Mouse (Mus musculus) midbrain, postnatal 0 days (tissue): ENCODE data around the gene Ldlrad2. TPM values are rescaled to one million over a fixed set of nuclear protein-coding genes. Genes with fewer than 3 reads are reported as not detected.

ENCODE experiments used
- ATAC-seq: fragments of 200-750 bp; cut with Nextera tagmentation; 2 replicates; pipeline ENCODE4 v1.8.0; 2017; ENCODE audit warnings: moderate number of reproducible peaks, mild to moderate bottlenecking, moderate TSS enrichment, moderate library complexity; ENCODE audit not compliant: low FRiP score
- DNase-seq: peaks from one replicate; pipeline ENCODE4 v3.0.0-alpha.2; 2015; ENCODE audit warnings: low spot score
- H3K27ac ChIP-seq: fragments of 300-500 bp; sonication (generic); 2 replicates; pipeline ENCODE4 v1.5.1; 2014; ENCODE audit warnings: low read depth, mild to moderate bottlenecking, low read length, mixed read lengths
- H3K27me3 ChIP-seq: fragments of 300-500 bp; sonication (generic); 2 replicates; pipeline ENCODE4 v1.6.1; 2014; ENCODE audit warnings: low read length, control low read depth, mixed read lengths; ENCODE audit not compliant: insufficient read depth
- H3K36me3 ChIP-seq: fragments of 300-500 bp; sonication (generic); 2 replicates; pipeline ENCODE4 v1.6.1; 2014; ENCODE audit warnings: low read length, control low read depth, mixed read lengths; ENCODE audit not compliant: insufficient read depth
- H3K4me1 ChIP-seq: fragments of 300-500 bp; sonication (generic); 2 replicates; pipeline ENCODE4 v1.6.1; 2014; ENCODE audit warnings: mild to moderate bottlenecking, control low read depth, antibody characterized with exemption, low read length, mixed read lengths; ENCODE audit not compliant: insufficient read depth
- H3K4me2 ChIP-seq: fragments of 300-500 bp; sonication (generic); 2 replicates; pipeline ENCODE4 v1.6.1; 2014; ENCODE audit warnings: low read depth, mild to moderate bottlenecking, low read length, mixed read lengths; ENCODE audit not compliant: poor library complexity, severe bottlenecking
- H3K4me3 ChIP-seq: fragments of 300-500 bp; sonication (generic); 2 replicates; pipeline ENCODE4 v1.5.1; 2014; ENCODE audit warnings: low read depth, mild to moderate bottlenecking, low read length, moderate library complexity
- H3K9ac ChIP-seq: fragments of 300-500 bp; sonication (generic); replicated peaks from 2 replicates; pipeline ENCODE4 v1.6.1; 2014; ENCODE audit warnings: mild to moderate bottlenecking, low read length, moderate library complexity, mixed read lengths; ENCODE audit not compliant: poor library complexity, severe bottlenecking
- H3K9me3 ChIP-seq: fragments of 300-500 bp; sonication (generic); 2 replicates; pipeline ENCODE4 v1.6.1; 2016; ENCODE audit warnings: low read length, control low read depth
- CTCF ChIP-seq: IDR thresholded peaks from 2 replicates; pipeline ENCODE4 v1.5.1; 2016; ENCODE audit warnings: antibody characterized with exemption, mild to moderate bottlenecking
- WGBS: fragments of 180-500 bp; shearing (Covaris S2); extraction: QIAGEN DNeasy Blood & Tissue Kit; methylation state at CpG from one replicate; pipeline ENCODE4 v1.1.7; 2014; 5-methylcytosine and 5-hydroxymethylcytosine counted together
- polyA plus RNA-seq: library from polyadenylated mRNA; unstranded; fragments of >200 nt; fragmentation: Nextera tagmentation; extraction: Ambion mirVana; gene quantifications from 2 replicates; pipeline ENCODE4 v1.2.1, GENCODE M21; 2015
- total RNA-seq: library from RNA; depleted of rRNA; stranded (reverse); fragments of >200 nt; gene quantifications from 2 replicates; pipeline ENCODE4 v1.2.3, GENCODE M21; 2014

The Ldlrad2 gene
- total and polyA plus RNA-seq, 2 experiments from 2014 or later: 0.70 TPM; not detected in 1

DNA sequence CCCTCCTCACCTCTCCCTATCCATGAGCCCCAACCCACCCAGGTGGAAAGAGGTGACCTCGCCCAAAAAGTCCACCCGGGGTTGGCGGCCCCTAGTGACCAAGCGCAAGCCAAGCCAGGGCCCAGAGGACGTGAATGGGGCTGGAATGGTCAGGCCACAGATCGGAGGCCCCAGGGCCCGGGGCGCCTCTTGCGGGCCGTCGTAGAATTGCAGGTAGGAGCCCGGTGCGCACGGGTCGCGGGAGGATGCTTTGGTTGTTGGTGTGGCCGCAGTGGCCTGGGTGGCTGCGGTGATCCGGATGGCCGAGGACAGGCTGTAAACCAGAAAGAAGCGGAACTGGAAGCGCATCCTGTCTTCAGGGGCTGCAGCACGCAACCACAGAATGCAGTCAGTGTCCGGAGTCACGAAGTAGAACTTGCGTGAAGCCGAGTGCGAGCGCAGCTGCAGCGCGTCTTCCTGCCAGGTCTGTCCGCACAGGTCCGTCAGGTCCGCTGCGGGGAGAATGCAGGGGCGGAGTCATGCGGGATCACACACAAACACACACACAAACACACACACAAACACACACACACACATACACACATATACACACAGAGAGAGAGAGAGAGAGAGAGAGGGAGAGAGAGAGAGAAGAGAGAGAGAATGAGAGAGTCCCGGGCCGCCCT, 3.9 kb upstream of the Ldlrad2 start:
- no peak overlapping the region for H3K27ac ChIP-seq
- WGBS: 3% methylated on average over 39 of the region's 39 CpGs
- 0 out of 2 replicates have a peak overlapping the region, but pooled peaks have one; percentile 19 for H3K9ac ChIP-seq
- TF ChIP-seq CTCF: peak; percentile 77
- peak overlapping the region; percentile 54 for H3K4me2 ChIP-seq
- ATAC-seq (no peak), DNase-seq (peak; percentile 16)
- no peaks in the 10 kb centered on the region for H3K9me3 ChIP-seq
- peak overlapping the region; percentile 32 for H3K4me3 ChIP-seq
- H3K27me3 ChIP-seq: peaks cover 7% of the 10 kb centered on the region; the same call in 1 of the 2 replicates
- H3K4me1 ChIP-seq: no peaks in the 10 kb centered on the region
- no peaks in the 10 kb centered on the region for H3K36me3 ChIP-seq

DNA sequence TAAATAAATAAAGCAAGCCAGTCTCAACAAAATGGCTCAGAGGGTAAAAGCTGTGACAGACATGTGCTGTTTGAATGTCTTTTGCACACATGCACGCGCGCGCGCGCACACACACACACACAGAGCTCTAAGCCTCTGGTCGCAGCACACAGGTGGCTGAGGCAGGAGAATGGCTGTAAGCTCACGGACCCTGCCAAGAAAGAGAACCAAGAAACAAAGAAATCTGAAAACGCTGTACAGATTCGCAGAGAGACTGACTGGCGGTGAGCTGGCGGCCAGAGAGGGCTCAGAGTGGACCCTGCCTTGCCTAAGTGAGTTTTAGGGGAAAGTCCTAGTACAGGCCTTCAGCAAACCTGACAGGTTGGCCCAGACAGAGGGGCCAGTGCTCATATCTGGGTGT, 3.1 kb upstream of the Ldlrad2 start:
- no peak overlapping the region for H3K27ac ChIP-seq
- no peak for ATAC-seq

DNA sequence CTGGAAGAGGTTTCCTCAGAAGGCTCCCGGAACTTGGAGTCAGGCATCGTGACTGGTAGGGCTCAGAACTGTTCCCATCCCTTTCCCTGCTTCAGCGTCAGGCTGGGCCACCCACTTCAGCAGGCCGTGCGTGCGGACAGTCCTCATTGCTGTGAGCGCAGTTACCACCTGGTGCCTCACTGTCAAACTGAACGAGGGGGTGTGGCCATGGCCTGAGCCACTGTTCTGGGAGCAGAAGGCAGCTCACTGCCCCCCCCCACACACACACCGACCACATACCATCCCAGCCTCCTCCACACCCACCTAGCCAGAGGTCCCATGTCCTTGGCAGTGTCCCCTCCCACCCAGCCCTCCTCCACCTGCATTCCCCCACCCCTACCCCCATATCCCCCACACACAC, 4.5 kb downstream of the Ldlrad2 start:
- no peak overlapping the region for H3K9ac ChIP-seq
- no peak overlapping the region for H3K4me3 ChIP-seq
- 87% methylated on average over 9 of the region's 9 CpGs for WGBS
- no peak overlapping the region for H3K27ac ChIP-seq
- H3K4me1 ChIP-seq: no peaks in the 10 kb centered on the region
- no peaks in the 10 kb centered on the region for H3K9me3 ChIP-seq
- no peak overlapping the region for H3K4me2 ChIP-seq
- no peak for DNase-seq
- no peak for TF ChIP-seq CTCF
- no peaks in the 10 kb centered on the region for H3K27me3 ChIP-seq
- no peak for ATAC-seq
- H3K36me3 ChIP-seq: no peaks in the 10 kb centered on the region

More for the DNA sequence above, 3.1 kb upstream of the Ldlrad2 start:
- Histone ChIP-seq H3K4me1 (no peaks in the 10 kb centered on the region), H3K27me3 (peaks cover 7% of the 10 kb centered on the region; the same call in 1 of the 2 replicates), H3K36me3 (no peaks in the 10 kb centered on the region), H3K9ac (no peak overlapping the region), H3K4me2 (no peak overlapping the region), H3K9me3 (no peaks in the 10 kb centered on the region), H3K4me3 (no peak overlapping the region)
- DNase-seq: no peak
- TF ChIP-seq CTCF: no peak
- WGBS: 96% methylated on average over 12 of the region's 12 CpGs

DNA sequence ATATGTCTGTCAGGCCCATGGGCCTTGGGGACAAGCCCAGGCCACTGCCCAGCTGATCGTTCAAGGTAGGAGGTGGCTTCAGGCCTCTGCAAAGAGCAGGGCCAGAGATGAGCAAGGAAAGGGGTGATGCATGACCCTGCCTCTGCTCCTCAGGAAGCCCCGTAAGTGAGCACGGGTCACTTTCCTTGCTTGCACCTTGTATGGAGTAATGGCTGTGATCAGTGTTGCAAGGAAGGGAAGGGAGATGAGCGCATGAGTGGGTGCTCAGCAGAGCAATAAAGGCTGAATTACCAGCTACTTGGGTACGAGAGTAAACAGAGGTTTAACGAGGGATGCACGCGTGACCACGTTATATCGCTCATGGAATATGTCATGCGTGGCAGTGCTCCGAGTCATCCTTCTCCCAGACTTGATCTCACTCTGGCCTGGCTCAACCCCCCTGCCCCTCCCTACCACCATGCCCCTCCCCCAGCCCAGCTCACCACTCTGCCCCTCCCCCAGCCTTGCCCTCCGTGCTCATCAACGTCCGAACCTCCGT, 17.6 kb downstream of the Ldlrad2 start:
- no peaks in the 10 kb centered on the region for H3K9me3 ChIP-seq
- H3K9ac ChIP-seq: no peak overlapping the region
- ATAC-seq (no peak), DNase-seq (no peak)
- H3K27me3 ChIP-seq: no peaks in the 10 kb centered on the region
- no peak overlapping the region for H3K27ac ChIP-seq
- H3K4me1 ChIP-seq: no peaks in the 10 kb centered on the region
- TF ChIP-seq CTCF: no peak
- whole genome bisulfite sequencing: 87% methylated on average over 16 of the region's 16 CpGs
- no peak overlapping the region for H3K4me3 ChIP-seq
- H3K4me2 ChIP-seq: no peak overlapping the region
- H3K36me3 ChIP-seq: no peaks in the 10 kb centered on the region

DNA sequence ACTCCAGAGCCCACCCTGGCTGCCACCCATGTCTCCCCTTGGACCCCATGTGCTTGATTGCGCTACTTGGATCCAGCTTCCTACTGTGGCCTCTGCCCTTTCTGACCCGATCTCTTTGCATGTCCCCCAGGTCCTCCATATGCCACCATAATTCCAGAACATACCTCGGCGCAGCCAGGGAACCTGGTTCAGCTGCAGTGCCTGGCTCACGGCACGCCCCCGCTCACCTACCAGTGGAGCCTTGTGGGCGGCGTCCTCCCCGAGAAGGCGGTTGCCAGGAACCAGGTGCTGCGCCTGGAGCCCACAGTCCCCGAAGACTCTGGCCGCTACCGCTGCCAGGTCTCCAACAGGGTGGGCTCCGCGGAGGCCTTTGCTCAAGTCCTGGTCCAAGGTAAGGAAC, 20.9 kb downstream of the Ldlrad2 start:
- DNase-seq (no peak), ATAC-seq (no peak)
- Histone ChIP-seq H3K27me3 (no peaks in the 10 kb centered on the region), H3K4me3 (no peak overlapping the region), H3K27ac (no peak overlapping the region), H3K4me2 (no peak overlapping the region), H3K9ac (no peak overlapping the region), H3K4me1 (no peaks in the 10 kb centered on the region), H3K36me3 (no peaks in the 10 kb centered on the region), H3K9me3 (no peaks in the 10 kb centered on the region)
- WGBS: 96% methylated on average over 17 of the region's 17 CpGs
- TF ChIP-seq CTCF: no peak

DNA sequence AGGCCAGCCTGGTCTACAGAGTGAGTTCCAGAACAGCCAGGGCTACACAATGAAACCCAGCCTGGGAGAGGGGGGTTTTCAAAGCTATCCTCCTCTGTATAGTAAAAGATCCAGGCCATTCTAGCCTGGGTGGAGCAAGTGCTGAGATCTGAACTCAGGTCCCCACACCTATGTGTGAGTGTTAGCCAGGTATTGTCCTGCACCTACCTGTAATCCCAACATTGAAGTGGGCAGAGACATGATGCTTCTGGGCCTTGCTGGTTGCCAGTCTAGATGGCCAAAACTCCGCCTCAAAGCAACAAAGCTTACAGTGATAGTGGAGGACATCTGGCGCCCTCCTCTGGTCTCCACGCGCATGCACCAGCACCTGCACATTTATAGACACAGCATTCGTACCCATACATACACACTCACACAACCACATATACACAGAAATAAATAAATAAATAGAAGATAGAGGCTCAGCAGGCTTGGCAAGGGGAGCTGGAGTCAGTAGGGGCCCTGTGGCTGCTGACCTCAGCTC, 28.3 kb downstream of the Ldlrad2 start:
- Histone ChIP-seq H3K9ac (no peak overlapping the region), H3K4me3 (no peak overlapping the region), H3K27ac (no peak overlapping the region), H3K36me3 (no peaks in the 10 kb centered on the region), H3K27me3 (no peaks in the 10 kb centered on the region), H3K4me2 (no peak overlapping the region), H3K9me3 (no peaks in the 10 kb centered on the region), H3K4me1 (no peaks in the 10 kb centered on the region)
- DNase-seq (peak; percentile 44), ATAC-seq (no peak)
- peak; percentile 61 for TF ChIP-seq CTCF
- WGBS: 67% methylated on average over 5 of the region's 5 CpGs
